Mouse (Mus musculus) spleen, adult 10 weeks (tissue): ENCODE data around the gene Cdca7l. TPM values are rescaled to one million over a fixed set of nuclear protein-coding genes. Genes with fewer than 3 reads are reported as not detected.

Experiments used
- polyA plus RNA-seq: library from polyadenylated mRNA; stranded (reverse); fragments of 350-450 nt; fragmentation: Illumina TruSeq; extraction: RNeasy Lipid Tissue Mini Kit (QIAGEN cat#74804); gene quantifications from one replicate; pipeline ENCODE4 v1.2.3, GENCODE M21; 2015; ENCODE audit warnings: low replicate concordance; ENCODE audit not compliant: insufficient read depth

Gene Cdca7l
- 17.8 TPM for polyA plus RNA-seq

DNA sequence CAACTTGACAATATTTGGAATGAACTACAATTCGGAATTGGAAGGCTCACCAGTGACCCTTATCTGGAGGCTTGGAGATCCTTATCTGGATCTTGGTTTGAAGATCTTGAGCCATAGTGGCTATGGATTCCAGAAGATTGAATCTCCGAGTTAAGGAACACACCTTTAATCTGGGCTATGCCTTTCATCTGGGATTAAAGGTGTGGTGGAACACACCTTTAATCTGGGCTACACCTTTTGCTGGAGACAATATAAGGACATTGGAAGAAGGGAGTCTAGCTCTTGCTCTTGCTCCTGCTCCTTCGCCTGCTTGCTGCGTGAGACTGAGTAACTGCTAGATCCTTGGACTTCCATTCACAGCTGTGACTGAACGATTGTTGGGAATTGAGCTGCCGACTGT lies at the start of gene Cdca7l:
Gene Cdca7l, plus strand, starts transcription at position 301 of the 400 bp plus-strand sequence.

